Comparison of ENCODE assay signal across 8 mouse cellular contexts in the genomic region with DNA sequence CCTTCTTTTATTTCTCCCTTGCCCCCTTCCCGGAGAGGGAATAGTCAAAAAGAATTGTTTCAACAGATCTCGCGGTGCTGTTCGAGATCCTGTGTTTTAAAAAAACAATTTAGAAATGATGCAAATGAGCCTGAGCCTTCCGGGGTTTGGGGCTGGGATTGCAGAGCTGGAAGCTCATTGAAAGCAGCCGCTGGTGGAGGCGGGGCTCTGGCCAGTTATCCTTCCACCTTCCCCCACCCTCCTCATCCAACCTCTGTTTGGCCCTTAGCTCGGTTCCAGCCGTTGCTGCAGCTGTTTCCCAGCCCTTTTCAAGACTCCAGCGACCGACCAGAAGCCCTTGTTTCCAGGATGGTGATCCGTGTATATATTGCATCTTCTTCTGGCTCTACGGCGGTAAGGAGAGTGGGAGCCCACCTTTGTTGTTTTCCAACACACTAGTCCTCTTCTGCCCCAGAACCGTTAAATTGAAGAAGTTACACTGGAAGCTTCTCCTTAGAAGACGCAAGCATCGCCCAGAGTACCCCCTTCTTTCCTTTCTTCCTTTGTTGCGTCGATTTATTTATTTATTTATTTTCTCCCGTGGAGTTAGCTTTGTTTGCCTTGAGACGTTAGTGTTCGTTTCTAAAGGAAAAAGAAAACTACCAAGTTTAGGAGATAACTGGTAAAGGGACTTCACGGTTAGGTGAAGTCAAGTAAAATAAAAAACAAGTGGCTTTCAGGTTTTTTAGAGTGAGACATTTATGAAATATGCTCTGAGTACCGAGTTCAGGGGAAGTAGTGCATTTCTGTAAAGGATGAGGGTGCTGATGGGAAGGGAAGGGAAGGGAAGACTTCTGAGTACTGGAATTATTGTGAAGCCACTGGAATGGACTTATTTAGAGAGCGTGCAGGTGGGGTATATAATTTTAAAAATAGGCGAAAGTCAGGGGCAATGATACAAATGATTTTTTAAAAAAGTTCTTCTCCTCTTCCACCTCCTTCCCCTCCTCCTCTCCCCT. TPM values are rescaled to one million over a fixed set of nuclear protein-coding genes. Genes with fewer than 3 reads are reported as not detected.
DNase-seq lines count a peak whose midpoint lies in the region; ATAC-seq and TF ChIP-seq lines count a peak whose summit lies in the region.

Gene Sh3bgrl, plus strand, starts transcription at position 121 of the 998 bp plus-strand sequence.

- H3K4me2 ChIP-seq in hindbrain, embryonic 15.5 days, result peak within 1 kb of the TSS; percentile 53

- intact Hi-C loops in left cerebral cortex, adult 2 months (cut with DNase I), result loop anchor here (10.0 kb wide), 1 partner anchor 139 kb away; no protein-coding TSS in a partner anchor

- 18% methylated on average over 26 of the region's 26 CpGs for WGBS in hindbrain, embryonic 15.5 days

- H3K9me3 ChIP-seq in hindbrain, embryonic 15.5 days, result no peaks in the 10 kb centered on the region

- H3K36me3 ChIP-seq in hindbrain, embryonic 15.5 days, result no peaks in the 10 kb centered on the region

- H3K4me3 ChIP-seq in hindbrain, embryonic 15.5 days, result peak within 1 kb of the TSS; percentile 54
- H3K4me3 ChIP-seq in left cerebral cortex, adult 2 months, result peak within 1 kb of the TSS; percentile 55

- TF ChIP-seq CTCF in left cerebral cortex, adult 2 months (IDR thresholded peaks at IDR 0.05), result no peak

- peak within 1 kb of the TSS; percentile 65 for H3K9ac ChIP-seq in hindbrain, embryonic 15.5 days

- H3K27me3 ChIP-seq in hindbrain, embryonic 15.5 days, result no peaks in the 10 kb centered on the region

- DNase-seq in ZHBTc4 (ENCODE audit: low read depth, low spot score), result peak; percentile 78
- peak; percentile 24 to 40 for DNase-seq in cerebellum, postnatal 4 days (ENCODE audit: low spot score in 2 of 2)
- DNase-seq in gastrocnemius, adult 18-20 months (ENCODE audit: low spot score), result peak; percentile 72
- peak; percentile 38 to 49 for DNase-seq in left cerebral cortex, adult 2 months (ENCODE audit: extremely low spot score in 1 of 2, low spot score in 2 of 2)
- DNase-seq in right cerebral cortex, postnatal 10 days (ENCODE audit: low spot score in 2 of 2), result peak; percentile 72 to 78
- DNase-seq in urinary bladder, postnatal 14 days (ENCODE audit: low spot score), result peak; percentile 76

- ATAC-seq in hindbrain, embryonic 15.5 days (ENCODE audit: low FRiP score, low read depth), result peak; percentile 97
- ATAC-seq in megakaryocyte, adult 5-6 weeks (ENCODE audit: poor library complexity, severe bottlenecking), result peak; percentile 98

- no peaks in the 10 kb centered on the region; the same call in 1 of the 2 replicates for H3K4me1 ChIP-seq in hindbrain, embryonic 15.5 days (replicated peaks)

- peak within 1 kb of the TSS; percentile 87 for H3K27ac ChIP-seq in hindbrain, embryonic 15.5 days (replicated peaks)
- peak within 1 kb of the TSS; percentile 84 for H3K27ac ChIP-seq in left cerebral cortex, adult 2 months

RNA-seq across cellular contexts. Expression of gene Sh3bgrl, which starts in this region (rescaled TPM):
- 1 to 10 TPM; 9.6 TPM for total RNA-seq in gastrocnemius, adult 18-20 months (2021)
- polyA plus RNA-seq in hindbrain, embryonic 15.5 days (2015; fragmentation: Nextera tagmentation; extraction: Ambion mirVana), result 181 and 186 TPM in 2 replicates
- total RNA-seq in left cerebral cortex, adult 2 months (2021), result 10 to 100 TPM; 52.2 to 56.9 TPM
- 235 and 283 TPM in 2 replicates for total RNA-seq in megakaryocyte, adult 5-6 weeks (2015)
- total RNA-seq in megakaryocyte, adult 5-6 weeks (2017), result 177 and 189 TPM in 2 replicates

Comparison
In these comparisons a context has a peak if more than half of its experiments do, and no peak if none do; other contexts are left out.
1. Peak in every context shown above with its lines: DNase-seq, ATAC-seq, H3K4me3 ChIP-seq and H3K27ac ChIP-seq.
2. RNA of gene Sh3bgrl (total RNA-seq): 177 to 283 TPM in megakaryocyte, adult 5-6 weeks and 52.2 to 56.9 TPM in left cerebral cortex, adult 2 months; 9.6 TPM in gastrocnemius, adult 18-20 months; every median in the first group is over 4 times any median in the second.